Mouse (Mus musculus) cortical plate, adult 2 months (tissue): ENCODE data around the gene Rpl13. TPM values are rescaled to one million over a fixed set of nuclear protein-coding genes. Genes with fewer than 3 reads are reported as not detected.
A peak's percentile ranks its signal among the peaks of the same experiment; 100 is the strongest.

Experiments
- H3K27ac ChIP-seq: fragments of 200-500 bp; 2 replicates; pipeline ENCODE4 v1.5.1; 2012; ENCODE audit warnings: low read length, control low read depth, inconsistent platforms; ENCODE audit not compliant: insufficient read depth
- H3K4me1 ChIP-seq: fragments of 200-500 bp; 2 replicates; pipeline ENCODE4 v1.6.1; 2011; ENCODE audit warnings: low read length; ENCODE audit not compliant: control insufficient read depth, insufficient read depth
- H3K4me3 ChIP-seq: fragments of 200-500 bp; 2 replicates; pipeline ENCODE4 v1.5.1; 2011; ENCODE audit warnings: mild to moderate bottlenecking, low read length, control low read depth; ENCODE audit not compliant: insufficient read depth
- CTCF ChIP-seq: fragments of 200-500 bp; IDR thresholded peaks from 2 replicates; pipeline ENCODE4 v1.5.1; 2011; ENCODE audit warnings: mild to moderate bottlenecking, control low read depth, low read length; ENCODE audit not compliant: insufficient read depth; ENCODE audit errors: extremely low read depth
- POLR2A ChIP-seq: fragments of 200-500 bp; IDR thresholded peaks from 2 replicates; pipeline ENCODE4 v1.6.1; 2011; ENCODE audit warnings: mild to moderate bottlenecking, low read length, control low read depth; ENCODE audit not compliant: insufficient read depth; ENCODE audit errors: extremely low read depth
- polyA plus RNA-seq: library from polyadenylated mRNA; depleted of rRNA; stranded (reverse); fragments of >200 nt; gene quantifications from 2 replicates; pipeline ENCODE4 v1.2.3, GENCODE M21; 2012; rRNA removed

The Rpl13 gene
- polyA plus RNA-seq, 1 experiment = 1,008 TPM

GRCm38 (mm10) chr8:123137645-123138077 is 35.5 kb downstream of the Rpl13 start:
- TF ChIP-seq POLR2A (no peak), CTCF (no peak)
- peaks cover 6% of the 10 kb centered on the region for H3K4me1 ChIP-seq
- no peak overlapping the region for H3K4me3 ChIP-seq
- no peak overlapping the region for H3K27ac ChIP-seq

- no peak overlapping the region for H3K27ac ChIP-seq
- peaks cover 6% of the 10 kb centered on the region for H3K4me1 ChIP-seq
- TF ChIP-seq POLR2A (no peak), CTCF (no peak)
- H3K4me3 ChIP-seq = no peak overlapping the region
Observed at GRCm38 (mm10) chr8:123138741-123139140, 36.6 kb downstream of the Rpl13 start.

- no peak overlapping the region for H3K27ac ChIP-seq
- H3K4me3 ChIP-seq = no peak overlapping the region
- peaks cover 6% of the 10 kb centered on the region for H3K4me1 ChIP-seq
- TF ChIP-seq POLR2A (no peak), CTCF (no peak)
Observed at GRCm38 (mm10) chr8:123141741-123142462, 39.8 kb downstream of the Rpl13 start.

GRCm38 (mm10) chr8:123145279-123145678 is 43.1 kb downstream of the Rpl13 start:
- Histone ChIP-seq H3K4me1 (peaks cover 3% of the 10 kb centered on the region; the same call in 1 of the 2 replicates), H3K27ac (no peak overlapping the region), H3K4me3 (no peak overlapping the region)
- TF ChIP-seq POLR2A = no peak
- peak; percentile 18; the same call in 1 of the 2 replicates for TF ChIP-seq CTCF

GRCm38 (mm10) chr8:123146390-123146789 is 44.2 kb downstream of the Rpl13 start:
- TF ChIP-seq POLR2A (no peak), CTCF (no peak)
- H3K27ac ChIP-seq = no peak overlapping the region
- H3K4me3 ChIP-seq = no peak overlapping the region
- H3K4me1 ChIP-seq = peaks cover 3% of the 10 kb centered on the region; the same call in 1 of the 2 replicates

GRCm38 (mm10) chr8:123150737-123151171 is 48.6 kb downstream of the Rpl13 start:
- H3K27ac ChIP-seq = no peak overlapping the region
- H3K4me3 ChIP-seq = no peak overlapping the region
- no peaks in the 10 kb centered on the region for H3K4me1 ChIP-seq
- TF ChIP-seq CTCF = no peak
- TF ChIP-seq POLR2A = no peak

Other genes with a start within 250 kb of the Rpl13 start
- 99.7 and 106 TPM in 2 replicates for gene Ankrd11, start 60.1 kb upstream of the Rpl13 start, polyA plus RNA-seq
- gene Spg7, start 39.4 kb upstream of the Rpl13 start, polyA plus RNA-seq = 76.9 and 93.5 TPM in 2 replicates
- 72.5 and 108 TPM in 2 replicates for gene Cpne7, start 15.0 kb downstream of the Rpl13 start, polyA plus RNA-seq
- 0.10 and 0.87 TPM in 2 replicates for gene Sult5a1, start 56.0 kb downstream of the Rpl13 start, polyA plus RNA-seq
- not detected in 2 replicates for gene Dpep1, start 83.9 kb downstream of the Rpl13 start, polyA plus RNA-seq
- gene Chmp1a, start 110.4 kb downstream of the Rpl13 start, polyA plus RNA-seq = 126 and 130 TPM in 2 replicates
- 8.4 and 9.7 TPM in 2 replicates for gene Spata33, start 110.5 kb downstream of the Rpl13 start, polyA plus RNA-seq
- gene Cdk10, start 122.5 kb downstream of the Rpl13 start, polyA plus RNA-seq = 165 and 187 TPM in 2 replicates
- gene Spata2l, start 133.9 kb downstream of the Rpl13 start, polyA plus RNA-seq = 59.6 and 69.8 TPM in 2 replicates
- gene Zfp276, start 151.8 kb downstream of the Rpl13 start, polyA plus RNA-seq = 28.4 and 30.9 TPM in 2 replicates
- gene Vps9d1, start 152.0 kb downstream of the Rpl13 start, polyA plus RNA-seq = 111 and 112 TPM in 2 replicates
- gene Fanca, start 216.2 kb downstream of the Rpl13 start, polyA plus RNA-seq = 3.9 and 4.8 TPM in 2 replicates
- gene Spire2, start 230.4 kb downstream of the Rpl13 start, polyA plus RNA-seq = 18.2 and 18.9 TPM in 2 replicates